Mouse (Mus musculus) adrenal gland, adult 10 weeks (tissue): ENCODE data around the gene Ppp2r5e. TPM values are rescaled to one million over a fixed set of nuclear protein-coding genes. Genes with fewer than 3 reads are reported as not detected.

Experiments
- polyA plus RNA-seq: library from polyadenylated mRNA; stranded (reverse); fragments of 350-450 nt; fragmentation: Illumina TruSeq; extraction: RNeasy Lipid Tissue Mini Kit (QIAGEN cat#74804); gene quantifications from one replicate; pipeline ENCODE4 v1.2.3, GENCODE M21; 2014; ENCODE audit warnings: low read depth, low replicate concordance

Ppp2r5e gene
- 115 TPM for polyA plus RNA-seq

GRCm38 (mm10) chr12:75596154-75597002 is at the start of gene Ppp2r5e:
Gene Ppp2r5e (minus strand): TSS chr12:75596245.

DNA sequence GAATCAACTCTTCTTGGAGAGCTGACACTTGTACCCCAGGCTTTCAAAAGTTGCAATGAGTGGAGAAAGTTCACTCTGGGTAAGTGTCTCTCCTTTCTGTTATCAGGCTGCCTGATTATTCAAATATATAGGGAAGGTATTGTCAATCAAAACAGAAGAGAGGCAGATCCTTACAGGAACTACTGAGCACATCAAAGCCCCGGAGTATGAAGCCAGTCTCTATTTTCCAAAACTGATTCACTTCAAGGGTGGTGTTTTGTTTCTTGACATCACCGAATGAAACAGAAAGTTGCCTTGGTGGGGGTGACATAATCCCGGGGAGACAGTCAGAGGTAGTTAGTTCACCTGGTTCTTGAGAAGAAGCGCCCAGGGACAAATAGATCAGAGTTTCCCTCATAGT is 179.4 kb downstream of the Ppp2r5e start, which contains the start of gene Gphb5:
Gphb5 (minus strand) TSS at position 101 of the 400 bp plus-strand sequence.

Other genes with a start within 250 kb of the Ppp2r5e start
- gene Gphb5, start 179.5 kb downstream of the Ppp2r5e start, polyA plus RNA-seq, result not detected
- 7.8 TPM for gene Wdr89, start 73.3 kb upstream of the Ppp2r5e start, polyA plus RNA-seq
- 620 TPM for gene Sgpp1, start 139.5 kb upstream of the Ppp2r5e start, polyA plus RNA-seq
- gene Syne2, start 221.9 kb upstream of the Ppp2r5e start, polyA plus RNA-seq, result 20.7 TPM